Mouse (Mus musculus): Measurements from ENCODE around the gene Timm10. TPM values are rescaled to one million over a fixed set of nuclear protein-coding genes. Genes with fewer than 3 reads are reported as not detected.

Gene Timm10
- 73.4 and 75.2 TPM in 2 replicates for polyA plus RNA-seq (2015; fragmentation: Nextera tagmentation; extraction: Ambion mirVana)

DNA sequence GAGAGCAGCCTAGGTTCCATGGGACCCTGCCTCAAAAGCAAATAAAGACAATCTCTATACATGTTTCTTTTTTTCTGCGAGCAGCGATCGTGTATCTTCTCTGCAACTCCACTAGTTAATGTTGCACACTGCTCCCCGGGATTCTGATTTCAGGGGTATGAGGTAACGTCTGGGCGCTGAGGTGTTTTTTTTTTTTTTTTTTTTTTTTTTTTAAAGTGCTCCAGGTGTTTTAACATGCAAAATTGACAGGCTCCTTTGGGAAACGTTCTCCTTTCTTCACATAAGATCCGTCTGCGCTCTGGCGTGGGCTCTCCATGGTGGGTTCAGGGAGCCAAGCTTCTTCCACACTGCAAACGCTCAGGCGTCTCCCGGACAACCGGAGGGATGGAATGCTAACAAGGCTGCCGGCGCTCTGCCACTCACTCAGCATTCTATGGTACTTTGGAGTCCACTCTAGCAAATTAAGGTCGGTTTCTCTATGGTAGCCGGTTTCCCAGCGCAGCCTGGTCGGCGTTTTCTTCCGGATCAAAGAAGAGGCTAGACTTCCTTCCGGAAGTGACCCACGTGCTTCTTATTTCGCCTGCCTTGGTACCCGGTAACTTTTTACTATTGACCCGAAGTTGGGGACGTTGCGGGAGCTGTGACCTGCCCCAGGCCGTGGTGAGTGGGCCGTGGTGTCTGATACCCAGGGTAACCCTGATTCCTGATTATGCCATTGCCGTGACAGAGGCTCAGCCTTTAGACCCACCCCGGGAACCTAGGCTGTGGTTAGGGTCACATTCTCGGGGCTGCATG is at the start of gene Timm10:
Gene Timm10 (plus strand): TSS at position 510 of the 795 bp plus-strand sequence.
- Histone ChIP-seq H3K9me3 (no peaks in the 10 kb centered on the region), H3K36me3 (0 out of 2 replicates have a peak, but pooled peaks cover 6% of the 10 kb centered on the region), H3K9ac (peak within 1 kb of the TSS; percentile 82), H3K4me3 (peak within 1 kb of the TSS; percentile 89), H3K4me2 (peak within 1 kb of the TSS; percentile 99), H3K27me3 (peaks cover 8% of the 10 kb centered on the region; the same call in 1 of the 2 replicates), H3K27ac (replicated peaks) (peak within 1 kb of the TSS; percentile 74), H3K4me1 (replicated peaks) (peaks cover 16% of the 10 kb centered on the region)
- peak; percentile 92 for ATAC-seq (ENCODE audit: low FRiP score, low read depth)
- under 1% methylated on average over 34 of the region's 34 CpGs for WGBS

DNA sequence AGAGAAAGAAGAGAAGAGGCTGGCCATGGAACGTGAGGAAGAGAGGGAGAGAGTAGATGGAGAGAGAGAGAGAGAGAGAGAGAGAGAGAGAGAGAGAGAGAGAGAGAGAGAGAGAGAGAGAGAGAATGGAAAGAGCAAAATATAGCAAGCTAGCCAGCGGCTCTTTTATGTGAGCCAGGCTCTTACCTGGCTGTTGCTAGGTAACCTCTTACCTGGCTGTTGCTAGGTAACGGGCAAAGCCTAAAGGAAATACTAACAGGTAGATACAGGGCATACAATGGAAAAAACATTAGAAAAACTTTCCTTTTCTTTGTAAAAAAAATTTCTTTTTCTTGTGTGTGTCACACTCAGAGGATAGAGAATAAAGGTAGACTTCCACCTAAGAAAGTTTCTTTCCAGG is 49.1 kb upstream of the Timm10 start:
- Histone ChIP-seq H3K36me3 (no peaks in the 10 kb centered on the region), H3K4me2 (no peak overlapping the region), H3K4me1 (replicated peaks) (peaks cover 14% of the 10 kb centered on the region), H3K9ac (no peak overlapping the region), H3K27me3 (no peaks in the 10 kb centered on the region), H3K4me3 (no peak overlapping the region), H3K27ac (replicated peaks) (no peak overlapping the region), H3K9me3 (no peaks in the 10 kb centered on the region)
- 46% methylated on average over 3 of the region's 3 CpGs for WGBS
- ATAC-seq (ENCODE audit: low FRiP score, low read depth) = no peak

DNA sequence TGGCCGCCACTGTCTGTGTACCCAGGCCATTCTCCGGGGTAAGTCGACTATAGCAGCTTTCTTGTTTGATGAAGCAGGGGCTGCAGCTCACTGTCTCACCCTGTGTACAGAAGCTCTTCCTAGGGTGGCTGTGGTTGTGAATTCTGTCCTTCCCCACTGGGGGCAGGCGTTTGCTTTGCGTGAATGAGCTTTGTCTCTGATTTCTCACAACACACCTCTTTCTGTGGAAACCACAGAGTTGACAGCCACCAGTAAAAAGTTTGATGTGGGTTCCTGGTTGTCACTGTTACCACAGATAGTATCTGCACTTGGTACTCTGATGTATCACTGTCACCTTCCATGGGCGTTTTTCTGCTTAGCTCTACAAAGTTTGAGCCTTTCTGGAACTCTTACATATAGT is 47.6 kb upstream of the Timm10 start:
- no peak for ATAC-seq (ENCODE audit: low FRiP score, low read depth)
- Histone ChIP-seq H3K27me3 (no peaks in the 10 kb centered on the region), H3K4me3 (no peak overlapping the region), H3K4me1 (replicated peaks) (peaks cover 12% of the 10 kb centered on the region), H3K36me3 (no peaks in the 10 kb centered on the region), H3K27ac (replicated peaks) (no peak overlapping the region), H3K9ac (no peak overlapping the region), H3K9me3 (no peaks in the 10 kb centered on the region), H3K4me2 (no peak overlapping the region)
- 58% methylated on average over 6 of the region's 6 CpGs for WGBS

DNA sequence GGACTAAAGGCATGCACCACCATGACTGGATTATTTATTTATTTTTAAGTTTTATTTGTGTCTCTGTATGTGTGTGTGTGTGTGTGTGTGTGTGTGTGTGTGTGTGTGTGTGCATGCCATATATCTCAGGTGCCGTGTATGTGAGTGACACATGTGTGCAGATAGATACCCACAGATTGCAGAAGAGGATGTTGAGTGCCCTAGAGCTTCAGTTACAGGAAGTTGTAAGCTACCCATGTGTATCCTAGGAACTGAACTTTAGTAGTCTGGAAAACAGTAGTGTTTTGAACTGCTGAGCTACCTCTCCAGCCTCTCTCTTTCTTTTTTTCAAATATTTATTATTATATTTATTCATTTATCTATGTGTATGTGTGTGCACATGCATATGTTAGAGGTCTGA is 43.5 kb upstream of the Timm10 start:
- no peaks in the 10 kb centered on the region for H3K4me1 ChIP-seq (replicated peaks)
- H3K9ac ChIP-seq = no peak overlapping the region
- H3K4me3 ChIP-seq = no peak overlapping the region
- no peak for ATAC-seq (ENCODE audit: low FRiP score, low read depth)
- H3K27me3 ChIP-seq = no peaks in the 10 kb centered on the region
- H3K36me3 ChIP-seq = no peaks in the 10 kb centered on the region
- WGBS = 83% methylated on average over 1 of the region's 1 CpGs
- H3K9me3 ChIP-seq = no peaks in the 10 kb centered on the region
- no peak overlapping the region for H3K27ac ChIP-seq (replicated peaks)
- H3K4me2 ChIP-seq = no peak overlapping the region

DNA sequence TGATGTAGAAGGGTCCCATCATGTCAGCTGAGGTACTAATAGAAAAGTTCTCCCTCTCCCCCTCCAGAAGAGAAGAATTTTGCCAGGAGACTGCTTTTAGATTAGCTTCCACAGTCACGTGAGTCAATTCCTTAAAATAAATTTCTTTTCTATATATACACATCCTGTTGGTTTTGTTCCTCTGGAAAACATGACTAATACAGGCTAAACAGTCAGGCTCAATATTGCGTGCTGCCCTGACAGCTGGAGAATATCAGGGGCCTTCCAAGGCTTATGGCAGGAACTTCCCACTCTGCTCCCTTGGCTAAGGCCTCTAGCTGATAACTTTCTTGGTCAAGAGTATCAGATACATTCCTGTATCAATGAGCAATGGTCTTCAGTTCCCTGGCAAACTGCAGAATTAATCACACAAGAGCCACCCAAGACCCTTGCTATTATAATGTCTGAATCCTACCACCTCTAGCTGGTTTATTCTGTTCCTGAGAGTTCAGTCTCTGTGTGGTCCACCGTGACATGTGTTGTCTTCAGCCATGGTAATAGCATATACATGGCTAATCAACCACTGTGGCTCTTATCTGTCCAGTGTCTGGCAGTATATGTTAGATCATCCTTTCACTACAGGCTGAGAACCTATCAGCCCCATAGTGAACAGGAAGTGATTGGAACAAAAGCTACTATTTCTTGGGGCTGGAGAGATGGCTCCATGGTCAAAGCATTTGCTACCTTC is 42.8 kb upstream of the Timm10 start:
- H3K27ac ChIP-seq (replicated peaks) = no peak overlapping the region
- H3K4me2 ChIP-seq = no peak overlapping the region
- no peaks in the 10 kb centered on the region for H3K36me3 ChIP-seq
- H3K4me3 ChIP-seq = no peak overlapping the region
- no peaks in the 10 kb centered on the region for H3K27me3 ChIP-seq
- H3K4me1 ChIP-seq (replicated peaks) = no peaks in the 10 kb centered on the region
- no peak for ATAC-seq (ENCODE audit: low FRiP score, low read depth)
- no peaks in the 10 kb centered on the region for H3K9me3 ChIP-seq
- no peak overlapping the region for H3K9ac ChIP-seq
- 84% methylated on average over 3 of the region's 3 CpGs for WGBS

DNA sequence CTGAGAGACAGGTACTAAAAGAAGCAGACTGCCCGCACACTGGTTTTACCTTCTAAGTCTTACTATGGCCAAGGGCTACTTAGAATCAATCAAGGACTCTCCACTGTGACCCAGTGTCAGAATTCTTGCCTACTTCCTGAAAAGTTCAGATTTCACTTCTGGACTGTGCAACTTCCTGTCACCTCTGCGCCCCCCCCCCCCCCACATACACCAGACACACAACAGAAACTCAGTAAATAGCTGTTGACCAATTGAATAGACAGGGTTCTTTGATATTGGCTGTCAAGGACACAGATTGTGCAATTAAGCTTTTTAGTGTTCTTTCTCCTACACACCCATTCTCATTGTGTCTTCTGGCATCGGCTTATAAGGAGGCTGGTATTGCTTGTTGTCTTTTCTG is 38.5 kb upstream of the Timm10 start:
- no peaks in the 10 kb centered on the region for H3K36me3 ChIP-seq
- no peaks in the 10 kb centered on the region for H3K4me1 ChIP-seq (replicated peaks)
- H3K4me2 ChIP-seq = no peak overlapping the region
- H3K27ac ChIP-seq (replicated peaks) = no peak overlapping the region
- ATAC-seq (ENCODE audit: low FRiP score, low read depth) = no peak
- no peak overlapping the region for H3K4me3 ChIP-seq
- no peaks in the 10 kb centered on the region for H3K9me3 ChIP-seq
- H3K27me3 ChIP-seq = no peaks in the 10 kb centered on the region
- H3K9ac ChIP-seq = no peak overlapping the region
- WGBS = 81% methylated on average over 3 of the region's 3 CpGs

DNA sequence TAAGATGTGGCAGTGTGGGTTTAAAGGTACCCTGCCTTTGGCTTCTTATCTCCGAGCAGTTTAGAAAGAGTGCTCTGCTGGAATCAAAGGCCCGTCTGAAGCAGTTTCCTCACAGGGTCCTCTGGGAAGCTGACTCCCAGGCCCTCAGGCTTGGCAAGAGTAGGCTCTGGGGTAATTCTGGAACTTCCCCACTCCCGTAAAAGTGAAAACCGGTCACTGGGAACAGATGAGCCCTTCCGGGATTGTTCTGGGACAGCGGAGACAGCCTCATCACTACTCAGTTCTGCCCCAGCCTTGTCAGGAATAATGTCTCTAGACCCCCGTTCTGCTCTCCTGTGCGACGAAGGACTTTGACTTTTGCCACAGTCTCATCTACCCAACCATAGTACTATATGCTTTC is 36.4 kb upstream of the Timm10 start:
- Histone ChIP-seq H3K27ac (replicated peaks) (no peak overlapping the region), H3K9me3 (no peaks in the 10 kb centered on the region), H3K9ac (no peak overlapping the region), H3K4me3 (no peak overlapping the region), H3K27me3 (no peaks in the 10 kb centered on the region), H3K4me1 (replicated peaks) (no peaks in the 10 kb centered on the region), H3K36me3 (no peaks in the 10 kb centered on the region), H3K4me2 (no peak overlapping the region)
- no peak for ATAC-seq (ENCODE audit: low FRiP score, low read depth)
- WGBS = 60% methylated on average over 9 of the region's 9 CpGs

DNA sequence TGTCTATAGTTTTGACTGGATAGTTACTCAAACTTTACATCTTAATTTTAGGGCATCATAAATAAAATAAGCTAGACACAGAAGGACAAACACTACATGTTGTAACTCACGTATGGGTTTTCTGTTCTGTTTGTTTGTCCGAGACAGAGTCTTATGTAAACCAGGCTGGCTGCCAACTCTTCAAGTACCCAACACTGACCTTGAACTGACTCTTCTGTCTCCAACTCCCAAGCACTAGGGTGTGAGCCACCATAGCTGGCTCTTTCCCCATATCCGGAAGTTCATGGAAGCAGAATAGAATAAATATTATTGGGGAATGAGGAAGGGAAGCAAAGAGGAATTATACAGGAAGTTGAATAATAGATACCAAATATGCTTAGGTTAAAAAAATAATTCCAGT is 34.3 kb upstream of the Timm10 start:
- Histone ChIP-seq H3K36me3 (no peaks in the 10 kb centered on the region), H3K4me3 (no peak overlapping the region), H3K27me3 (no peaks in the 10 kb centered on the region), H3K4me1 (replicated peaks) (no peaks in the 10 kb centered on the region), H3K9ac (no peak overlapping the region), H3K9me3 (no peaks in the 10 kb centered on the region), H3K4me2 (no peak overlapping the region), H3K27ac (replicated peaks) (no peak overlapping the region)
- WGBS = 88% methylated on average over 3 of the region's 3 CpGs
- ATAC-seq (ENCODE audit: low FRiP score, low read depth) = no peak

DNA sequence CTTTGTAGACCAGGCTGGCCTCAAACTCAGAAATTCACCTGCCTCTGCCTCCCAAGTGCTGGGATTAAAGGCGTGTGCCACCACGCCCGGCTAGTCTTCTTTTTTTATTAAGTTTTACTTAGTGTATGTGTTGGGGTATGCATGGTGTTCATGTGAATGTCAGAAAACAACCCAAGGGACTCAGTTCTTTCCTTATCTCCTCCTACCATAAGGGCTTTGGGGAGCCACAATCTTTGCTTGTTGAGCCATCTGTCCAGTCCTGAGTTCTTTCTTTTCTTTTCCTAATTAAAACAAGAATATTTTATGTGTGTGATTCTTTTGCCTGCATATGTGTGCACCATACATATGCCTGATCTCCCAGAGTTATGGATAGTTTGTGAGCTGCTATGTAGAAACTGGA is 33.6 kb upstream of the Timm10 start:
- Histone ChIP-seq H3K36me3 (no peaks in the 10 kb centered on the region), H3K4me2 (no peak overlapping the region), H3K4me3 (no peak overlapping the region), H3K27ac (replicated peaks) (no peak overlapping the region), H3K4me1 (replicated peaks) (peaks cover 1% of the 10 kb centered on the region; the same call in 1 of the 2 replicates), H3K9me3 (no peaks in the 10 kb centered on the region), H3K9ac (no peak overlapping the region), H3K27me3 (no peaks in the 10 kb centered on the region)
- 89% methylated on average over 3 of the region's 3 CpGs for WGBS
- ATAC-seq (ENCODE audit: low FRiP score, low read depth) = no peak

DNA sequence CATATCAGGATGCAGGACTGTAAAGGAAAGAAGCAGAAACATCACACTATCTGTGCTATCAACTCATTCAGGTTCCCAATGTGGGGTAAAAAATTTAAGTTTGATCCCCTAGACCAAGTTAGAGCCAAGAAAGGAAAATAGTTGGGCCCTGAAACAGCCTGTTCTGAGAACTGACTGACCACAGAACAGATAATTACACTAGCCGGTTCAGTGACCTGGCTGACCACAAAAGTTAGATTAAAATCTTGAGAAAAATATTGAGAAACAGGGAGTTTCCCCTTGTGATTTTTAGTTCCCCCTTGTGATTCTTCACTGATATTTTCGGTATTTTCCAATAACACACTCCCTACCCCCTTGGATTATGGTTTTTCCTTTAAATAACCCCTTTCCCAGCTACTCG is 32.9 kb upstream of the Timm10 start:
- no peak for ATAC-seq (ENCODE audit: low FRiP score, low read depth)
- Histone ChIP-seq H3K9ac (no peak overlapping the region), H3K27ac (replicated peaks) (no peak overlapping the region), H3K36me3 (no peaks in the 10 kb centered on the region), H3K4me2 (no peak overlapping the region), H3K4me3 (no peak overlapping the region), H3K27me3 (no peaks in the 10 kb centered on the region), H3K9me3 (no peaks in the 10 kb centered on the region), H3K4me1 (replicated peaks) (peaks cover 5% of the 10 kb centered on the region; the same call in 1 of the 2 replicates)
- WGBS = 90% methylated on average over 3 of the region's 3 CpGs

DNA sequence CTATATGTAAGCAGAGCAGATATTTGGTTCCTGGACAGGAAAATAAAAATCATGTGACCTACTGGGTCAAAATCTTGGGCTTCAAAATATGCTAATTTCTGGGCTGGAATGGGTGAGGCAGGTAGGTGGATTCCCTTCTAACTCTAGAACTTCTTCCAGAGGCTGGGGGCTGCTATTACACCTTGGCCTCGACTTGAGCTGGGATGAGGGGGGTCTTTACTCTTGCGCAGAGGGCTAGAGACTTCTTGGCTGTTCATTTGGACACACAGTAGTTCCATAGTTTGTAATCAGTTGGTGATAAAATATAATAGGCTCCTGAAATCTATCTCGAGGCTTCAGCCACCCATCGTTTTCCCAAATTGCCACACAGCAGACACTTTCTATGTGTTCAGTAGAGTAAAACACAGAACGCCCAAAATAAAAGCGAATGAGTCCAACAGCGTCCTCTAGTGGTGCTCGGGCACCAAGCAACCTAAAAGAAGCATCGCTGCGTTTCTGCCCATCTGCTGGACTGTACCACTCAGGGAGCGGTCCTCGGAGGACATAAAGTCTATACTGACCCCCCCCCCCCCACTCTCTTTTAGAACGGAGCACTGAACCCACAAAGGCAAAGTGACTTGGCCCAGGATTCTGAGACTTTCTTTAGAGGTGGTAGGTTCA is 28.8 kb upstream of the Timm10 start:
- Histone ChIP-seq H3K9ac (peak overlapping the region; percentile 62), H3K4me1 (replicated peaks) (peaks cover 9% of the 10 kb centered on the region), H3K9me3 (no peaks in the 10 kb centered on the region), H3K4me2 (peak overlapping the region; percentile 95), H3K27me3 (no peaks in the 10 kb centered on the region), H3K4me3 (peak overlapping the region; percentile 56), H3K36me3 (no peaks in the 10 kb centered on the region), H3K27ac (replicated peaks) (peak overlapping the region; percentile 47)
- WGBS = 11% methylated on average over 13 of the region's 13 CpGs
- ATAC-seq (ENCODE audit: low FRiP score, low read depth) = peak; percentile 81

DNA sequence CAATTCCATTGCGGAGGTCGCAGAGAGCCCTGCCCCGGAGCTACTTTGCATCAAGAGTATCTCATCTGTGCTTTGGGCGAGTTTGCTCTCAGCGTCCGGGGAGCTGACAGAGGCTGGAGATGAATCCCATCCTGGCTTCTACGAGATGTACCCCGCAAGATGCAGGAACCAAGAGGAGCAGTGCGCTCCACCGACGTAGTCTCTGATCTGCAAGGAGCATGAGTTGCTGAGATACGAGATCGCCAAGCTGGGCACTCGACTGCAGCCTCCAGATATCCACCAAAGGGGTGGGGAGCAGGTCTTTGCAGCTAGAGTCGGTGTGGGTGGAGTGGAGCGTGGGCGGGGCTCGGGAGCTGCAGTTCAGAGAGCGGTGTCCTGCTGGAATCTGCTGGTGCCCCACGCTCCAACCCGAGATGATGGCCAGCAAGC is 28.3 kb upstream of the Timm10 start, which contains the start of gene Ube2l6:
Gene Ube2l6 (plus strand): TSS at position 336 of the 429 bp plus-strand sequence.
- peak; percentile 74 for ATAC-seq (ENCODE audit: low FRiP score, low read depth)
- H3K27ac ChIP-seq (replicated peaks) = peak within 1 kb of the TSS; percentile 47
- no peaks in the 10 kb centered on the region for H3K36me3 ChIP-seq
- H3K4me2 ChIP-seq = peak within 1 kb of the TSS; percentile 95
- H3K27me3 ChIP-seq = no peaks in the 10 kb centered on the region
- H3K4me1 ChIP-seq (replicated peaks) = peaks cover 9% of the 10 kb centered on the region
- peak within 1 kb of the TSS; percentile 56 for H3K4me3 ChIP-seq
- no peaks in the 10 kb centered on the region for H3K9me3 ChIP-seq
- peak within 1 kb of the TSS; percentile 62 for H3K9ac ChIP-seq
- WGBS = 0% methylated on average over 21 of the region's 21 CpGs

Measured in hindbrain, embryonic 15.5 days (tissue).